Mouse (Mus musculus) liver, postnatal 0 days (tissue): Measurements from ENCODE around the gene Gm20696.

ENCODE experiments used
- CTCF ChIP-seq: sonication (generic); IDR thresholded peaks from 2 replicates; pipeline ENCODE4 v1.5.1; 2016; ENCODE audit warnings: antibody characterized with exemption, low read depth
- EP300 ChIP-seq: IDR thresholded peaks from 2 replicates; pipeline ENCODE4 v1.6.1; 2016; ENCODE audit warnings: antibody characterized with exemption, low read depth, mild to moderate bottlenecking

DNA sequence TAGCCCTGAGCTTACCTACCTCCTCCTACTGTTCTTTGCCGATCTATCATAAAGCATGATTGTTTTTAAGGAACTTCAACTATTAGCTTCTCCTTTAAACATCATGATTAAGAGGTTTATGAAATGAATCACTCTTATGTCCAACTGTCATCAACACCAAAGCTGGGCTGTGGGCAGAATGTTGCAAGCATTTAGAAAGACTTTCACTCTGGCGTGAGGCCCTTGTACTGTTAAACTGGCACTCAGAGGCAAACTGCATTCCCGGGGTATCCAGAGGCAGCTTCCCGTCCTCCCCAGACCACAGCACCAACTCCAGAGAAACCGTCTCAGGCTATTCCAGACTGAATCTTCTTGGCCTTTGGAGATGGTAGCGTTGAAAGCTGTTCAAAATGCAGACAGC is 230.2 kb downstream of the Gm20696 start:
- TF ChIP-seq CTCF (no peak), EP300 (no peak)
